Mouse (Mus musculus): ENCODE measurements around the gene Gpr153. TPM values are rescaled to one million over a fixed set of nuclear protein-coding genes. Genes with fewer than 3 reads are reported as not detected.

Gene Gpr153
- polyA plus RNA-seq, 1 experiment from 2014 or later, result 14.0 TPM

DNA sequence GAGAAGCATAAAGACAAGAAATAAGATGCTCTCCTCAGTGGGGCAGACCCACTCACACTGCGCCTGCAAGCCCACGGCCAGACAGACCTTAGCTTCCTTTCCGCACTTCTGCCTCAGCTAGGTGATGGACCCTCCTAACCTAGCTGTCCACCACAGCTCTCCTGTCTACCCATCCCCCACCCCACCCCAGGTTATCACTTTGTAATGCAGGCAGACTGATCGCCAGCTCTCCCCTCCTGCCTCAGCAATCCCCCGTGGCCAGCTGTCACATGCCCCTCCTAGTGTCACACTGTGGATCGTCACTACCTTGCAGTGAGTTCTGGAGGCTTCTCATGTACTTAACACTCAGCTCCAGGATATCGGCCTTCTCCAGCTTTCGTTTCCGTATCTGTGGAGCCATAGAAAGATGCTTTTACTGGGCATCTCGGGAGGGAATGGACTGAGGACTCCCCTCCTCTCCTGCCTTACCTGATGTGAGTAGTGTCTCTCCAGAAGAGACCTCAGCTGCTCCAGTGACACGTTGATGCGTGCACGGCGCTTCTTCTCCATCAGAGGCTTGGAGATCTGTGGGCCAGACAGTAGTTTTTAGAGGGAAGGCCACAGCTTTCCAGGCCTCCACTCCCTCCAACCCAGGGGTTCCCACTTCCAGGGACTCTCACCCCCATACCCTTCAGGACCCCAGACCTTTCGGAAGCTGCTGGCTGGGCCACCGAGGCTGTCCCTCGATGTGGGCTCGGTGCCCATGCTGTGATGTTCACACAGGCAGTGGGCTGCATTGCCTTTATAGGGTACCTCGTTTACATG, 13.5 kb downstream of the Gpr153 start:
- WGBS, result 4% methylated on average over 19 of the region's 19 CpGs
- Histone ChIP-seq H3K4me3 (replicated peaks; ENCODE audit: low read depth, low read length) (peak overlapping the region; percentile 36; the same call in 1 of the 2 replicates), H3K36me3 (ENCODE audit: control insufficient read depth, insufficient read depth, low read length) (no peaks in the 10 kb centered on the region), H3K27me3 (ENCODE audit: control insufficient read depth, insufficient read depth, low read length) (peaks cover 90% of the 10 kb centered on the region), H3K9ac (replicated peaks; ENCODE audit: low read length) (no peak overlapping the region), H3K9me3 (ENCODE audit: control insufficient read depth, low read length) (no peaks in the 10 kb centered on the region), H3K4me2 (ENCODE audit: low read length) (peak overlapping the region; percentile 59; the same call in 1 of the 2 replicates), H3K4me1 (ENCODE audit: control insufficient read depth, insufficient read depth, low read length) (peaks cover 42% of the 10 kb centered on the region), H3K27ac (replicated peaks; ENCODE audit: low read depth, low read length) (no peak overlapping the region)
- no peak for DNase-seq
- ATAC-seq (ENCODE audit: low FRiP score, low TSS enrichment), result no peak

DNA sequence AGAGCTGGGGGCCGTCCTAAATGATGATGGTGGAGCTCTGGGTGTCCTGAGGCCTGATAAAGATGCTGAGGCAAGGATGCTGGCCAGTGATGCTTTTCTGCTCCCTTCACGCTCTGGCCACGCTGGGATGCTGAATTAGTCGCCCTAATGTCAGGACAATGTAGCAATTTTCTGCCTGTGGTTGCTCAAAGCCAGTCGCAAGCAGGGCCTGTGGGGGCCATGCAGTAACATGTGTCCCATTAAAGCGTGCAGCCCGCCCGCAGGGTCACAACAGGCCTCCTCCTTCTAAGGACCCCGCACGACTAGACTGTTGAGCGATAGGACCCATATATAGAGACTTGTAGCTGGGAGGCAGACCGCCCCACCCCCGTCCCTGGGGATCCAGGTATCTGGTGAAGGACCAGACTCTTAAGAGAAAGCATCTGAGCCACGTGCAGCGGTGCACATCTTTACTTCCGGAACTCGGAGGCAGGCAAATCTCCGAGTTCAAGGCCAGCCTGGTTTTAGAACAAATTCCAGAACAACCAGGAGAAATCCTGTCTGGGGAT, 14.4 kb downstream of the Gpr153 start:
- peaks cover 90% of the 10 kb centered on the region for H3K27me3 ChIP-seq (ENCODE audit: control insufficient read depth, insufficient read depth, low read length)
- 8% methylated on average over 18 of the region's 18 CpGs for WGBS
- H3K9ac ChIP-seq (replicated peaks; ENCODE audit: low read length), result no peak overlapping the region
- peak; percentile 63 for DNase-seq
- no peak overlapping the region for H3K4me2 ChIP-seq (ENCODE audit: low read length)
- no peak overlapping the region for H3K27ac ChIP-seq (replicated peaks; ENCODE audit: low read depth, low read length)
- H3K4me1 ChIP-seq (ENCODE audit: control insufficient read depth, insufficient read depth, low read length), result peaks cover 44% of the 10 kb centered on the region
- H3K9me3 ChIP-seq (ENCODE audit: control insufficient read depth, low read length), result no peaks in the 10 kb centered on the region
- no peak overlapping the region for H3K4me3 ChIP-seq (replicated peaks; ENCODE audit: low read depth, low read length)
- no peak for ATAC-seq (ENCODE audit: low FRiP score, low TSS enrichment)
- H3K36me3 ChIP-seq (ENCODE audit: control insufficient read depth, insufficient read depth, low read length), result no peaks in the 10 kb centered on the region

DNA sequence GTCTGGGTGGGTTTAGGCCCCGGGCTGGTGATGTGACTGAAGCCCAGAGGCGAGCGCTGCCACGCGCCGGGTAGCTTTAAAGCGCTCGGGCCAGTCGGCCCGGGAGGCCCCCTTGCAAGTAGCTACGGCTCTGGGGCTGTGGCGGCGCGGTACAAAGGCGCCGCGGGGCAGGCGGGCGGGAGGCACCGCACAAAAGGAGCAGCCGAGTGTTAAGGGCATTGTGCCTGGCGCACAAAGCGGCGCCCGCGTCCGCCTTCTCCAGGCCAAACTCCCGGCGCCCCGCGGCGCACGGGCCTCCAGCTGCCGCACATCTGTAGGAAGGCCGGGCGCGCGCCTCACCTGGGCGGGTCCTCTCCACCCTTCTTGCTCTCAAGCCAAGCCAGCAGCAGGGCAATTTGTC, 16.4 kb downstream of the Gpr153 start:
- peak overlapping the region; percentile 55 for H3K4me2 ChIP-seq (ENCODE audit: low read length)
- WGBS, result under 1% methylated on average over 39 of the region's 39 CpGs
- peak overlapping the region; percentile 30 for H3K9ac ChIP-seq (replicated peaks; ENCODE audit: low read length)
- ATAC-seq (ENCODE audit: low FRiP score, low TSS enrichment) (peak; percentile 57; the same call in 1 of the 2 replicates), DNase-seq (peak; percentile 81)
- peaks cover 90% of the 10 kb centered on the region for H3K27me3 ChIP-seq (ENCODE audit: control insufficient read depth, insufficient read depth, low read length)
- H3K9me3 ChIP-seq (ENCODE audit: control insufficient read depth, low read length), result no peaks in the 10 kb centered on the region
- H3K4me1 ChIP-seq (ENCODE audit: control insufficient read depth, insufficient read depth, low read length), result peaks cover 47% of the 10 kb centered on the region
- H3K4me3 ChIP-seq (replicated peaks; ENCODE audit: low read depth, low read length), result peak overlapping the region; percentile 24
- H3K36me3 ChIP-seq (ENCODE audit: control insufficient read depth, insufficient read depth, low read length), result no peaks in the 10 kb centered on the region
- H3K27ac ChIP-seq (replicated peaks; ENCODE audit: low read depth, low read length), result 0 out of 2 replicates have a peak overlapping the region, but pooled peaks have one; percentile 26

DNA sequence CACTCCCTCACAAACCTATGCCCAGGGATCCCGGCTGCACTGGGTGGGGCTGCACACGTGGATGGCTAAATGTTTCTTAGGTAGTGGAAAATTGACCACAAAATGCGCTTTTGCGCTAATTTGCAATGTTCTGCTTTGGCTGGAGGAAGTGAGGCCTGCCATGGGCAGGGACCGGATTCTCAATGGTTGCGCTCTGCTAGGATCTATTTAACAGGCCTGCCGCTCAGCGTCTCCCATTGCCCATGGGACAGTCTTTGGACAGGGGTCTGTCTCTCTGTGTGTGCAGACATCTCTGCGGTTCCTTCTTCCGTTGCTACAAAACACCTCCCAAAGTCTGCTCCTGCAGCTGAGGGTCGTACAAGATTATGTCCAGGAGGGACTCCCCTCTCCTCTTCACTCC, 17.0 kb downstream of the Gpr153 start:
- DNase-seq, result no peak
- no peak overlapping the region for H3K27ac ChIP-seq (replicated peaks; ENCODE audit: low read depth, low read length)
- H3K9me3 ChIP-seq (ENCODE audit: control insufficient read depth, low read length), result no peaks in the 10 kb centered on the region
- WGBS, result 4% methylated on average over 11 of the region's 11 CpGs
- H3K4me2 ChIP-seq (ENCODE audit: low read length), result peak overlapping the region; percentile 55
- ATAC-seq (ENCODE audit: low FRiP score, low TSS enrichment), result no peak
- H3K27me3 ChIP-seq (ENCODE audit: control insufficient read depth, insufficient read depth, low read length), result peaks cover 90% of the 10 kb centered on the region
- no peaks in the 10 kb centered on the region for H3K36me3 ChIP-seq (ENCODE audit: control insufficient read depth, insufficient read depth, low read length)
- peak overlapping the region; percentile 30; the same call in 1 of the 2 replicates for H3K9ac ChIP-seq (replicated peaks; ENCODE audit: low read length)
- H3K4me3 ChIP-seq (replicated peaks; ENCODE audit: low read depth, low read length), result peak overlapping the region; percentile 24; the same call in 1 of the 2 replicates
- H3K4me1 ChIP-seq (ENCODE audit: control insufficient read depth, insufficient read depth, low read length), result peaks cover 46% of the 10 kb centered on the region

DNA sequence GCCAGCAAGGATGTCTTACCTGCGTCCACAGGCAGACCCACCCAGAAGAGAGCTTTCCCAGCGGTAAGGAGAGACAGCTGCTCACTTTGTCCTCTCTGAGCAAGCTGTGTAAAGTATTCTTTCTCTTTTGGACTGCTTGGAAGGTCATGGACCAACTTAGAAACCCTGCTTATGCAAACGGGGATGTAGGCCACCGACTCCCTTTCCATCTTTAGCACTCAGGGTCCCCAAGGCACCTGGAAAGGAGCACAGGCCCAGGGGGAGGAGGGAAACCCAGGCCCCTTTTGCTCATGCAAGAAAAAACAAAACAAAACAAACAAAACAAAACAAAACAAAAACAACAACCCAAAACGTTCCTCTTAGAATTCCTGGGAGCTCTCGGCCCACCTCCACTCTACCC, 17.5 kb downstream of the Gpr153 start, which contains the start of gene Hes3:
Gene Hes3 (minus strand): TSS at position 101 of the 400 bp plus-strand sequence.
- peak within 1 kb of the TSS; percentile 30 for H3K9ac ChIP-seq (replicated peaks; ENCODE audit: low read length)
- no peak within 1 kb of the TSS for H3K27ac ChIP-seq (replicated peaks; ENCODE audit: low read depth, low read length)
- peak within 1 kb of the TSS; percentile 24 for H3K4me3 ChIP-seq (replicated peaks; ENCODE audit: low read depth, low read length)
- ATAC-seq (ENCODE audit: low FRiP score, low TSS enrichment) (no peak), DNase-seq (no peak)
- H3K36me3 ChIP-seq (ENCODE audit: control insufficient read depth, insufficient read depth, low read length), result no peaks in the 10 kb centered on the region
- 11% methylated on average over 6 of the region's 6 CpGs for WGBS
- H3K27me3 ChIP-seq (ENCODE audit: control insufficient read depth, insufficient read depth, low read length), result peaks cover 85% of the 10 kb centered on the region
- peak within 1 kb of the TSS; percentile 55 for H3K4me2 ChIP-seq (ENCODE audit: low read length)
- no peaks in the 10 kb centered on the region for H3K9me3 ChIP-seq (ENCODE audit: control insufficient read depth, low read length)
- H3K4me1 ChIP-seq (ENCODE audit: control insufficient read depth, insufficient read depth, low read length), result peaks cover 43% of the 10 kb centered on the region

DNA sequence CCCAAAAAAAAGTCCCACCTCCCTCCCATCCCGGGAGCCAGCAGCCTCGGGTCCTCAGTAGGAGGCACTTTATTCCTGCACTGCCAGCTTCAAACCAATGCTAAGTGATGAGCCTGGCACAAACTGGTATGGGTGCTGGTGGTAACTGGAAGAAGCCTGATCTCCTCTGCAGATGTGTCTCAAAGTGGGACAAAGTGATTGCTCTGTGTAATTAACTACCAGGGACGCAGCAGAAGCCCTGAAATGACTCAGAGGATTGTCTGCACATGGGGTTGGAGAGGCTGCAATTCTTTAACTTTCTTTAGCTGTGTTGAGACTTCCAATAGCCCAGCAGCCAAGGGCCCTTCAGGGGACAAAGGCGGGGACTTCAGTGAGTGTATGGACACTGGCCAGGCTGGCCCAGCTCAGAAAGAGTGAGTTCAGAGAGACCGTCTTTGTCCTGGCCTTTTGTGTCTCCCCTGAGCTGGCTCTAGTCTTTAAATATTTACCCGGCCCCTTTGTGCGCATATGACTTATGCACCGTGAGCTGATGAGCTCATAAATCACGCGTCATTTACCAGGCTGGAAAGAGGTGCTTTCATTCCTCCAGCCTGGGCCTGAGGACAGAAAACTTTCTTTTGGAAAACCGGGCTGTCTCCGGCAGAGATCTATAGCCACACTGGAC, 18.2 kb downstream of the Gpr153 start:
- ATAC-seq (ENCODE audit: low FRiP score, low TSS enrichment), result no peak
- Histone ChIP-seq H3K27me3 (ENCODE audit: control insufficient read depth, insufficient read depth, low read length) (peaks cover 78% of the 10 kb centered on the region), H3K4me3 (replicated peaks; ENCODE audit: low read depth, low read length) (no peak overlapping the region), H3K9ac (replicated peaks; ENCODE audit: low read length) (no peak overlapping the region), H3K36me3 (ENCODE audit: control insufficient read depth, insufficient read depth, low read length) (no peaks in the 10 kb centered on the region), H3K4me2 (ENCODE audit: low read length) (no peak overlapping the region; the same call in 1 of the 2 replicates), H3K4me1 (ENCODE audit: control insufficient read depth, insufficient read depth, low read length) (peaks cover 38% of the 10 kb centered on the region), H3K9me3 (ENCODE audit: control insufficient read depth, low read length) (no peaks in the 10 kb centered on the region), H3K27ac (replicated peaks; ENCODE audit: low read depth, low read length) (no peak overlapping the region)
- no peak for DNase-seq
- WGBS, result 2% methylated on average over 12 of the region's 12 CpGs

DNA sequence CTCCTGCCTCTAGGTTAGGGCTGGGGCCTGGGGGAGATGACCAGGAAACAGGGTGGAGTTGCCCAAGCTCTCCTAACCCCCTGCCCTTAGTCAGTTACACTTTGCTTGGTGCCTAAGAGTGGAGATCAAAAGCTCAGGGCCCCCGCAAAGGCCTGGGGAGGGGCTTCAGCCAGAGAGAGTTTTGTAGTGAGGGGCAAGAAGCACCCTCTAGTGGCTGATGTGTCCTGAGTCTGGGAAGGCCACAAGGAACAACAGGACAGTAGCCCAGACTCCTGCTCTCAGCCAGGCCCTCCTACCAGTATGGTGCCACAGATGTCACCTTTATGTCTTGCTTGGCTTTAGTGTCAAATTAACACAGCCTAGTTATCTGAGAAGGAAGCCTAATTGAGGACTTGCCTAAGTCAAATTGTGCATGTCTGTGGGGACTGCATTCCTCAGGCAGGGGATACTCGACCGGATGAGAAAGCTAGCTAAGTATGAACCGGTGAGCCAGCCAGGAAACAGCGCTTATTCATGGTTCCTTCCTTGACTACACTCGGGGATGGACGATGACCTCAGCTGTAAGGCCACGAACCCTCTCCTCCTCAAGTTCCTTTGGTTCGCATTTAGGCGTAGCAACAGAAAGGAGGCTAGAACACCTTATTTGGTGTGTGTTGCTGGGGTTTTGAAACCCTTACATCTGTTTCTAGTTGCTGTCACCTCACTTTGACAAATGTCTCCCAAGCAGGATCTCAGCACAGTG, 20.3 kb downstream of the Gpr153 start:
- H3K27ac ChIP-seq (replicated peaks; ENCODE audit: low read depth, low read length), result no peak overlapping the region
- peaks cover 67% of the 10 kb centered on the region for H3K27me3 ChIP-seq (ENCODE audit: control insufficient read depth, insufficient read depth, low read length)
- no peak overlapping the region for H3K9ac ChIP-seq (replicated peaks; ENCODE audit: low read length)
- H3K9me3 ChIP-seq (ENCODE audit: control insufficient read depth, low read length), result no peaks in the 10 kb centered on the region
- H3K4me1 ChIP-seq (ENCODE audit: control insufficient read depth, insufficient read depth, low read length), result peaks cover 39% of the 10 kb centered on the region
- no peaks in the 10 kb centered on the region for H3K36me3 ChIP-seq (ENCODE audit: control insufficient read depth, insufficient read depth, low read length)
- ATAC-seq (ENCODE audit: low FRiP score, low TSS enrichment), result no peak
- 63% methylated on average over 10 of the region's 10 CpGs for WGBS
- H3K4me3 ChIP-seq (replicated peaks; ENCODE audit: low read depth, low read length), result no peak overlapping the region
- DNase-seq, result no peak
- no peak overlapping the region for H3K4me2 ChIP-seq (ENCODE audit: low read length)

DNA sequence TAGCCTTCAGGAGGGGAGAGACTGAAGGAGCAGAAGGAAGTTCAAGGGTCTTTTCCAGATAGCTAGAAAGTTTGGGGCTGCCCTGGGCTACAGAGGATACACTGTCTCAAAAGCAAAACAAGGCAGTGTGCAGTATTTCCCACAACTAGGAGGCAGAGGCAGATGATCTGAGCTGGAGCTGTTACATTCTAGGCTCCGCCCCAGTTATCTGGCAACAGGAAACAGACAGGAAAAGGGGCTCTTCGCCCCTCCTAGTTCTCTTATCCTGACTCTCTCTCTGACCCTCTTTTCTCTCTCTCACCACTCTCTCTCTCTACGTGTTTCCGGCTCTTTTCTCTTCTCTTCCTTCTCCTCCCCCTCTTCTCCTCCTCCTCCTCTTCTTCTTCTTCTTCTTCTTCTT, 21.9 kb downstream of the Gpr153 start:
- WGBS, result 49% methylated on average over 4 of the region's 4 CpGs
- peaks cover 14% of the 10 kb centered on the region for H3K36me3 ChIP-seq (ENCODE audit: control insufficient read depth, insufficient read depth, low read length)
- H3K9me3 ChIP-seq (ENCODE audit: control insufficient read depth, low read length), result no peaks in the 10 kb centered on the region
- no peak overlapping the region for H3K4me3 ChIP-seq (replicated peaks; ENCODE audit: low read depth, low read length)
- H3K27ac ChIP-seq (replicated peaks; ENCODE audit: low read depth, low read length), result no peak overlapping the region
- no peak overlapping the region for H3K4me2 ChIP-seq (ENCODE audit: low read length)
- DNase-seq (no peak), ATAC-seq (ENCODE audit: low FRiP score, low TSS enrichment) (no peak)
- peaks cover 54% of the 10 kb centered on the region for H3K27me3 ChIP-seq (ENCODE audit: control insufficient read depth, insufficient read depth, low read length)
- peaks cover 28% of the 10 kb centered on the region for H3K4me1 ChIP-seq (ENCODE audit: control insufficient read depth, insufficient read depth, low read length)
- H3K9ac ChIP-seq (replicated peaks; ENCODE audit: low read length), result no peak overlapping the region
